Mouse (Mus musculus) spleen, adult 2 months (tissue): ENCODE data around the gene Lkaaear1.

Source experiments
- CTCF ChIP-seq: fragments of 200-500 bp; IDR thresholded peaks from 2 replicates; pipeline ENCODE4 v1.5.1; 2011; ENCODE audit warnings: mild to moderate bottlenecking, inconsistent platforms; ENCODE audit not compliant: insufficient read depth, insufficient read length, insufficient replicate concordance; ENCODE audit errors: extremely low read depth
- POLR2A ChIP-seq: fragments of 200-500 bp; IDR thresholded peaks from 2 replicates; pipeline ENCODE4 v1.6.1; 2011; ENCODE audit warnings: low read depth, low read length, inconsistent platforms

- TF ChIP-seq CTCF = no peak
- no peak for TF ChIP-seq POLR2A
Observed at GRCm38 (mm10) chr2:181684713-181685112, 13.5 kb downstream of the Lkaaear1 start.
